Mouse (Mus musculus) cerebellum, postnatal 4 days (tissue): ENCODE results near the gene Btbd6.

Experiments used
- DNase-seq, 2 experiments: peaks; one replicate each; pipeline ENCODE4 v3.0.0; 2022; ENCODE audit warnings: low spot score in 2 of 2, mixed read lengths in 1 of 2

Gene Btbd6

DNA sequence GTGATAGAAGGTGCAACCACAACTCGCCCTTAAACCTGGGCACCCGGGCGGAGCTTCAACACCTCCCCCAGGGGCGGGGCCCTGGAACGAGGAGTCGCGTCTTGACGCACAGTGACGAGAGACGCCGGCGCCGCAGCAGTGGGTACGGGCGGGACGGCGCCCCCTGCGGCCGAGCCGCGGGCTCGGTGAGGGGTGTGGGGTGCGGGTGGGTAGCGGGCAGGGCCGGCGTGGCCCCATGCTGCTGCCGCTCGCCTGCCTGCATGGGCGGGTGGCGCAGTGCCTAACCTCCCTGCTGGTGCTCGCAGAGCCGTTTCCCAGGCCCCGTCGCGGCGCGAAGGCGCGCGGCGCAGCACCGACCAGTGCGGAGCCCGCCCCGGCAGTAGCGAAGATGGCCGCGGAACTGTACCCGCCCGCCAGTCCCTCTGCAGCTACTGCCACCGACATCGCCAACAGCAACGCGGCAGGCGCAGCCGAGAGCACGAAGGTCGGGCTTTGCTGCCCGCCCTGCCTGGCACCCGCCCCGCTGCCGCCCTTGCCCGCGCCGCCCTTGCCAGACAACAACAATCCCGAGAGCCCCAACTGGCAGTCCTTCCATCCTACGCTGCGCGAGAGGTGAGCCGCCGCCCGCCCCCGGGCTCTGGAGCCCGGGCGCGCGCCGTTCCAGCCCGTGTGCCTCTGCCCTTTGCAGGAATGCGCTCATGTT, at the start of gene Btbd6:
TSS of gene Btbd6 (plus strand) at position 112 of the 703 bp plus-strand sequence.
- peak; percentile 79 to 87 for DNase-seq

DNA sequence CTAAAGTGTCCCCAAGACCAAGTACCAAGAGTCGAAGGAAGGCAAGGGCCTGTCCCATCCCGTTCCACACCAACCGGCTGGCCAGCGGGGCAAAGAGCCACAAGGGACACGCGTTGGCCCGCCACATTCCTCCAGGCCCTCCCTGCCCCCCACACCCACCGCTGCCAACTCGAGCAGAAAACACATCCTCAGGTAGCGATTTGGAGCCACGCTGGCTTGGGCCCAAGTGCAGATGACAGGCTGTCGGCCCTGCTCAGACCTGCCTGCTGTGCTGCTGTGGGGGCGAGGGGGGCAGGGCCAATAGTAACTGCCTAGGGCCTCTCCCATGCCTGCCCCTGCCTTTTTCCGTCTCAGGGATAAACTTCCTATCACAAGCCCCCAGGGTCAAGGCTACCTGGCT, 49.0 kb upstream of the Btbd6 start:
- no peak for DNase-seq

DNA sequence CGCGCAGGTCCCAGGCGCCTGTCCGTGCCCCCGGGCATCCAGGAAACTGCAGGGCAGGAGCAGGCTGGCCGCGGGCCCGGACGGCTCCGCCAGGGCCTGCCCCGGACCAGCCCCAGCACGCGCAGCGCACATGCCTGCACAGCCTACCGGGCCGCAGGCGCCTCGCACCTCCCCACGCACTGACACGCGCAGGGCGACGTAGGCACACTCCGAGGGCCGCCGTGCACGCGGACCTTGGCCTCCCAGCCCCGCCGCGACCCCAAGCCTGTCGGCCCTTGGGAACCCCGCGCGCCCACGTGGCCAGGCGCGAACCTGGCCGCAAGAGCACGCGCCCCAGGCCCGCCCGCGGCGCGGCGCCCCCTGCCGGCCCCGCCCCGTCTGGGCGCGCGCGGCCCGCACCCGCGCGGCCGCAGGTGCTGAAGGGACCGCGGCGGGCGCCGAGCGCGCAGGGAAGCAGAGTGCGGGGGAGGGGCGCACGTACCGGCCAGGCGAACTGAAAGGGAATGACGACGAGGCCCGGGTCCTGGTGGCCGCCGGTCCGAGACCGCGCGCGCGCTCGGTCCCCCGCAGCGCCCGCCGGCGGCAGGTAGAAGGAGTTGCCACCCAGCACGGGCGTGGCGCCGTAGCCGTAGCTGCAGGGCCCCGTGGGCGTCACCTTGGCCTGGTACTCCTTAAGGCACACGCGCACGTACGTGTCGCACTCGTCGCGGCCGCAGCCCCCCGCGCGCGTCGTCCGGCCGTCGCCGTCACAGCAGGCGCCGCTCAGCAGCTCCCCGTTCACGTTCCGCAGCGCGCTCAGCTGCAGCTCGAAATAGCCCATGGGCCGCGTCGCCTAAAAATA, 47.7 kb upstream of the Btbd6 start:
- peak in 1 of 2 experiments; percentile 40 for DNase-seq

DNA sequence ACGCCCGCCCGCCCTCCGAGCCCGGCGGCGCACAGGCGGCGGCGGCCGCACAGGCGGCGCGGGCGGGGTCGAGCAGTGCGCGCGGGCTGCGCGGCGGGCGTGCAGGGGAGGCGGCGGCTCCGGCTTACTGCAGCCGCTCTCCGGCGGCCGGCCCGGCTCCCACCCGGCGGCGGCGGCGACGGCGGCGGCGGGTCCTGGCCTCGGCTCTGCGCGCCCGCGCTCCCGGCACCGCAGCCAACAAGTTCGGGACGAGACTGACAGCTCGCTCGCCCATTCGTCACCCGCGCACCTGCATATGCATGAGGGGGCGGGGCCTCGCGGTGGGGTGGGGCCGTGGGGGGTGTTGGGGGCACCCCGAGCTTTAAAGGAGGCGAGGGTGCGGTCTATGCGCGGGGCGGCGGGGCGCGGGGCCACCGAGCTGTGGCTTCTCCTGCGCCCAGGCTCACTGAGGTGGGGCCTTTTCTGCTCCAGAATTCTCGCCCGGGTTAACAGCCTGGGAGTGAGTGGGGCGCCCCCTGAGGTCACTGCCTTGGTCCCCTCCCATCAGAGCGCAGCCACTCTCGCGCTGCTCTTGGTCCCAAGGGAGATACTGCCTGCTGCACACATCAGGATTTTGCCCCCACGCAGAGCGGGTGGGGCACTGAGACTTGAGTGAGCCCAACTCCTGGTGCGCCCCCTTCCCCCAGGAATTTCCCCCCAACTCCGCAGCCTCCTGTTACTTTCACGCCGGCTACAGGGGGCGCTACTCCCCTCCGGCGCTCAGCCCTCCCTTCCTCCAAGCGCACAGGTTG, 46.5 kb upstream of the Btbd6 start, which contains the start of gene Jag2:
TSS of gene Jag2 (minus strand) at position 215 of the 791 bp plus-strand sequence.
- peak; percentile 42 to 54 for DNase-seq

DNA sequence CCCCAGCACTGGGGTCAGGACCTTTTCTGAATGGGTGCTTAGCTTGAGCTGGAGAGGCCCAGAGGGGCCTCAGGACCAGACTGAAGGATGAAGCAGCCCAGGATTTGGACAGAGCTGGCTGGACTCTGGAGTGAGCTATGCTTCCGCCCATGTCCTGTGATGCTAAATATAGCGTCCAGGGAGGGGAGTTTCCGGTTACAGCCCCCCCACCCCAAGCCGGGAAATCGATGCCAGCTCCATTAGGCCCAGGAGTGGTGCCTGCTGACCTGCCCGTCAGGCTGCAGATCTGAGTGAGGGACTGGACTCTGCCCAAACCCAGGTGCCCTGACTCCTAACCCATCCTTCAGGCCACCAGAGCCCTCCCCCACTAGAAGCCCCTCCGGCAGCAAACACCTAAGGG, 43.6 kb upstream of the Btbd6 start:
- no peak for DNase-seq

DNA sequence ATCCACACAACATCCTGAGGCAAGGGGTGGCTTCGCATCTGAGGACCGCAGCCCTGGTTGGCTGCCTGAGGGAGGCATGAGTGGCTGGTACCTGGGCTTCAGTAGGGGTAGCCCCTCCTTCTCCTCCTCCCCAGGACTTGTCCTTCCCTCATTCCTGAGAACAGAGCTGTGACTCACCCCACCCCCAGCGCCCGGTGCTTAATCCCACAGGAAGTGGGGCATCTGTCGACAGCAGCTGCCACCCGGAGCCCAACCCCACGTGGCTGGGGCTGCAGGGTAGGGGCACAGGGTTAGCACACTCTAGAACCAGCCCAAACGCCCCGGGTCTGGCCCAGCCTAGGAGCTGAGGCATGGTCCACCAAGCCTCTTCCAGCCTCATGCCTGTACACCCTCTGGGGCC, 38.4 kb upstream of the Btbd6 start:
- no peak for DNase-seq

DNA sequence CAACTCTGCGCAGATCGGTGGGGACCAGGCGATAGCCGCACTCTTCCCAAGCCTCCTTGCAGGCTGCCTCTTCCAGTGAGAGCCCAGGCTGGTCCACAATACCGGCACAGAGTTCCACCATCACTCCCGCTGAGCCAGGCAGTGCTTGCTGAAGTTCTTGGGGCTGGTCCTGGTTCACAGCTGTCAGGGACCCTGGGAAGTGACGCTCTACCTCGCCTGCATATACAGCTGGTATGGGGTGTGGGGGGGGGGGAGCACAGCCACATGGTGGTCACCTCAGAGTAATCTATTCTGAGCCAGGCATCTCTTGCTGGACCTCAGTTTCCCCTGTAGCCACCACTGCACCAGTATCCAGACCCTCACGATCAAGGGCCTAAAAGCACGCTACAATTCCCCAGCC, 37.9 kb upstream of the Btbd6 start:
- no peak for DNase-seq

DNA sequence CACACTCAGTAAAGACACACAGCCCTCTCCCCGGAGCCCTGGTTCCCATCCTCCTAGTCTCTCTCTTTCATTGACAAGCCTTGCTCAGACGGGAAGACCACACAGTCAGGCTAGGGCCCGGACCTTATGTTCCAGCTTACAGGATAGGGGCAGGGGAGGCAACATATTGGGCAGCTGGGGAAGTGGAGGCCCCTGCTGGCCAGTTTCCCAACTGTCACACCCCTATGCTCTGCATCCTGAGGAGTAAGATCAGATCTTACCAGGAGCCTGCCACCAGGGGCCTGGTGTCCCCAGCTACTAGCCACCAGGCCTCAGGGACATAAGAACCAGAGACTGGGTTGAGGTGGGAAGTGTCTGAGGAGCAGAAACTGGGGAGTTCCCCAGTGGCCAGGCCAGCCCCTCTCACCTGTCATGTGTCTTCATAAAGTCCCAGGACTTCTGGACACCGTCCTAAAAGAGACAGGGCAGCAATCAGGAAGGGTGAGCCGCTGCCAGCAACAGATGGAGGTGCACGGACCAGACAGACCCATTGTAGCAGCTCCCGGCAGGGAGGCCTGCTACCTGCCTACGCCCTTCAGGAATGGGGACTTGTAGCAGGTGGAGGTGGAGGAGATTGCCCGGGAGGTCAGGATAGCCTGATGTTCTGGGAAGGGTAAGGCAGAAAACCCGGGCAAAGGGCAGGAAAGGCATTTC, 37.3 kb upstream of the Btbd6 start:
- DNase-seq = peak in 1 of 2 experiments; percentile 33

DNA sequence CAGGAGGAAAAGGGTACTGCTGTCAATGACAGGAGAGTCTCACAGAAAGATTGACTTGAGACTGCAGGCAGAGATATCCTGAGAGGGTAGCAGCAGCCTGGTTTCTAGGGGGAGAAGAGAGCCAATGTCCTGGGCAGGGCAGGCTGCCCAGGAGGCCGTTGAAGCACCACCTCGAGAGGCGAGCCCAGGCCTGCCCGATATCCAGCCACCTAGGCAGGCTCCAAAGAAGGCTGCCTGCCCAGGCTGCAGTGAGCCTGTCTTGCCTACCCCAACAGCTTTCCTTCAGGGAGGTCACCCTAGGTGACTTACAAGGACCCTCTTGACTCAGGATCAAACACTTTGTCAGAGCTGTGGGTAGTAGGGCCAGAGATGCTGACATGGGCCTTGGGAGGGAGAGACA, 36.0 kb upstream of the Btbd6 start:
- no peak for DNase-seq

DNA sequence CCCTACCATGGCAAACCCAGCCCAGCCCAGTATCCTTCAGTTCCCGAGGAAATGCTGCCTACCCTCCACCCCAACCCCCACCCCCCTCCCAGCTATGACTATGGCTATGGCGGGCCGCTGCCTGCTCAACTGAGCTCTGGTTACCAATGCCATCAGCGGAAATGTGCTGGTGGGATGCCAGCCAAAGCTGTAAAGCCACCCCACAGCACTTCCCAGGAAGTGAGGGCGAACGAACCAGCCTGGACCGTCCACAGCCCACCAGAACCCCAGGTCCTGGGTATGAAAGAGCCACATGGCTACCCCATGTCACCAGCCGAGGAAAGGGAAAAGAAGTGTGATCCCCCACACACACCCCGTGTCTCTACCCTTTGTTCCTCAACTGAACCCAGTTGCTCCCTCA, 35.6 kb upstream of the Btbd6 start:
- DNase-seq = no peak

DNA sequence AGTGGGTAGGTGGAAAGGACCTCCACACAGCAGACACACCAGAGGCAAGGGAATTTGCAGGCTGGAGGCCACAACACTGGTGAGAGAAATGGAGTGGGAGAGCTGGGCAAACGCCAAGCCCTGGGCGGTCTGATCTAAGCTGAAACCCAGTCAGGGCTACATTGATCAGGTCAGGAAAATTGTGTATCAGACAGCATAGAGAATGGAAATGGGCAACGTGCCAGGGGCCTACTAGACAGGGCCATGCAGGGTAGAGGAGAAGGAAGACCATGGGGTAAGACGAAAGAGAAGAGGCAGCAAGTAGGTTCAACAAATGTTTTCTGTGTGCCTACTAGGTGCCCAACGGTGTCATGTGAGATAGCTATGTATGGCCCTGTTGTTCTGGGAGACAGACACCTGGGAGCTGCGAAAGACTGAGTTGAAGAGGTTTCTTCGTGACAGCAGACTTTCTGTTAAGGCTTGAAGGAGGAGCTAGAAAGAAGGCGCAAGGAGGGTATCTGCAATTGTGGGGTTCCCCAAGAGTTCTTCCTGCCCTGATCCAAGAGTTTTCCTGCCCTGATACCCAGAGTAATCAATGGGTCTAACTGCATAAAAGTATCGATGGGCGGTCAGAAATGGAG, 35.0 kb upstream of the Btbd6 start:
- peak in 1 of 2 experiments; percentile 44 for DNase-seq

DNA sequence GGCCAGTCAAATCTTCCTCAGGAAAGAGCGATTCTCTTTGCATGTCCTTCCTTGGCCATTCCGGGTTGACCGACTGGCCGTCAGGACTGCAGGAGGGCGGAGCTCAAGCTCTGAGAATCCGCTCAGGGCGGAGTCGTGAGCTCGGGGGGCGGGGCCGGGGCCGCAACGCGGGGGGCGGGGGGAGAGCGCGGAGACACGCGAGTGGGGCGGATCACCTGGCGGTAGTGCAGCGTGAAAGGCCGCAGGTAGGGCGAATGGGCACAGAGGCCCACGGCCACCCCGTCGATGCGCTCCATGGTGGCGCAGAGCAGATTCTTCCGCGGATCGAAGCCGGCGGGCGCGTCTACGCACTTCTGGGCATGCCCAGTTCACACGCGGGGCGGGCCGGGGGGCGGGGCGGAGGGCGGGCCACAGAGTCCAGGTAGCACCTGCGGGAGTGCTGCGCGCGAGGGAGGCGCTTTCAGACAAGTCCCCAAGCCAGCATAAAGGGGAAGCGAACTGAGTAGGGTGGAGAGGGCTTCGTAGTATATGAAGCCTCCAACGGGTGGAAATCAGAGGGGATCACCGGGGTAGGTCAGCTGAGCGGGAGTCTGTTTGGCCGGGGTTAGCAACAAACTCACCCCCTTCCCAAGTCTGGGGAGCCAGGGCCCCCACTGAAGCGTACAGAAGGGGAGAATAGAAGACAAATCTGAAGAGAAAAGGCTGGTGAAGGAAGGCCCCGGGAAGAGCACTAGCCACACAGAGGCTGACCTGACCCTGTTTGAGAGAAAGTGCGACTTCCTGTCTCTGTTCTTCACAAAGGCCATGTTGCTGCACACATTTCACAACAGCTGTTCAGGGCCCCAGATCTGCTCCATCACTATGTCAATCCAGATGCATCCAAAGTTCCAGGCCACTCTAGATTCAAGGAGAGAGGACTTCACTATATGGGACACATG, 34.2 kb upstream of the Btbd6 start, which contains the start of gene Nudt14:
TSS of gene Nudt14 (minus strand) at position 349 of the 938 bp plus-strand sequence.
- peak in 1 of 2 experiments; percentile 61 for DNase-seq

DNA sequence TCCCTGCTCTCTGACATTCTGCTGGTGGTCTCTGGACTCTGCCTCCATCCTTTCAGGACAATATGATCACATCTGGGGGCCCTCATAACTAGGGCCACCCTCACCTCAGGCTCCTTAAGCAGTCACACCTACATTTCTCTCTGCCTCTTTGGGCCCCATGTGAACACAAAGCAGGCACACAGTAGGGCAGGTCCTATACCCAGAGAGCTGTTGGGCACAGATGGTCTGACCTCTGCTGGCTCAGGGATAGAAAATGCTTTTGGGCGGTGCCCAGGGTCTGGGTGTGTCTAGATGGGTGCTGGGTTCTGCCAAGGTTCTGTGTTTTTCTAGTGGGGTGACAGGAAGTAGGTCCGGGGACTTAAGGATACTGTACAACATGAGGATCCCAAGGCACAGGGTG, 32.6 kb upstream of the Btbd6 start:
- no peak for DNase-seq

DNA sequence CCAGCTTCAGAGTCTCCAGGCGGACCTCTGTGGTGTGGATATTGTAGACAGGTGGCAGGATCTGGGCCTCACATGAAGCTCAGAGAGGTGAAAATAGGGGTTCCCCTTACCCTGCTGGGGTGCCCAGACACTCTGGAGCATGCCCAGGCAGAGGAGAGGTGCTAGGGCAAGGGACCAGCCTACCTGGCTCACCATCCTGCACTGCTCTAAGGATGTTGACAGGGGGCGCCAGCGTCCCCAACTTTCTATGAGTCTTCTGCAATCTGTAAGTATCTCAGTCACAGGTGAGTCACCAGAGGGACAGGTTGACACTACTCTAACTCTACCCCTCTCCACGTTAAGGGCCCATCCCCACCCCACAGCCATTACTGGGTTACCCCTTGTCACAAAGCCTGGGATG, 29.0 kb upstream of the Btbd6 start:
- DNase-seq = no peak

DNA sequence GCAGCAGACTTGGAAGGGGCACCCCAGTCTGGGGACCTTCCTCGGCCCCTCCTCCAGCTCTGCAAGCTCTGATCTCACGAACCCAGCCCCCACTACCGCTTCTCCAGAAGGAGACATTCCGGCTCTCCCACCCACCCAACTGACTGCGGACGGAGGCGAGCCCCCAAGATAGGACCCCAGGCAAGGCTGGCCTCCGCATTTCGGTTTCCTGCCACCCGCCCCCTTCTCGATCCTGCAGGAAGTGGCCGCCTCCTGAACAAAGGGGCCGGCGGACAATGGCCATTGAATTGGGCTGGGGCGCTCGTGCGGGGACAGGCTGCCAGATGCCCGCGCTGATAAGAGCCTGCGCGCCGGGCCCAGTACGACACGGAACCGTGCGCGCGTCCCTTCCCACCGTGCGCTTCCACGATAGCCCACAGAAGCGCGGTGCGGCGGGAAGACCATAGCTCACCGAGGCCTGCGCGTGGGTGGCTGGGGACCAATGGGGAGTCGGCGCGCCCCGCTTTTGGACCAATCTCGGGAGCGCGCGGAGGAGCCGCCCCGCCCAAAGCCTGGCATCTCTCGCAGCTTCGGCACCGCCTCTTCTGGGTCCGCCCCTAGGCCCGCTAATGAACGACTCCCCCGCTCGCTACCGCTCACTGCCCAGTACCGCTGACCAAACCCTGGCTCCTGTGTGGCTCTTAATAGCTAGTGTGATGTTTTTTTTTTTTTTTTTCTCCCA, 26.1 kb upstream of the Btbd6 start:
- DNase-seq = peak; percentile 82 to 92

DNA sequence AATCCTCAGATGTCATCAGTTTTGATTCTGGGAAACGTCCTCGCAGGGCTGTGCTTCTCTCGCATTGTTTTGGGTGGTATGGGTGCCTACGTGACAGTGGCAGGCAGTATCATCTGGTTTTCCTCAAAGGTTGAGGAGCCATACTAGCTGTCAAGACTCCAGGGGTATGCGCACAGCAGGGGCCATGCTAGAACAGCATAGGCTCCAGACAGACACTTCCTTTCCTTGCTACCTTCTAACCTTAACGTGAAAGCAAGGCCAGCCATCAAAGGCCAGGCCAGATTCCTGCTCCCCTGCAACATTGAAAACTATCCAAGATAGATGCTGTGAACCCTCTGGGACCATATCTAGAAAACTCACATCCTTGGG, 25.5 kb upstream of the Btbd6 start:
- DNase-seq = no peak

DNA sequence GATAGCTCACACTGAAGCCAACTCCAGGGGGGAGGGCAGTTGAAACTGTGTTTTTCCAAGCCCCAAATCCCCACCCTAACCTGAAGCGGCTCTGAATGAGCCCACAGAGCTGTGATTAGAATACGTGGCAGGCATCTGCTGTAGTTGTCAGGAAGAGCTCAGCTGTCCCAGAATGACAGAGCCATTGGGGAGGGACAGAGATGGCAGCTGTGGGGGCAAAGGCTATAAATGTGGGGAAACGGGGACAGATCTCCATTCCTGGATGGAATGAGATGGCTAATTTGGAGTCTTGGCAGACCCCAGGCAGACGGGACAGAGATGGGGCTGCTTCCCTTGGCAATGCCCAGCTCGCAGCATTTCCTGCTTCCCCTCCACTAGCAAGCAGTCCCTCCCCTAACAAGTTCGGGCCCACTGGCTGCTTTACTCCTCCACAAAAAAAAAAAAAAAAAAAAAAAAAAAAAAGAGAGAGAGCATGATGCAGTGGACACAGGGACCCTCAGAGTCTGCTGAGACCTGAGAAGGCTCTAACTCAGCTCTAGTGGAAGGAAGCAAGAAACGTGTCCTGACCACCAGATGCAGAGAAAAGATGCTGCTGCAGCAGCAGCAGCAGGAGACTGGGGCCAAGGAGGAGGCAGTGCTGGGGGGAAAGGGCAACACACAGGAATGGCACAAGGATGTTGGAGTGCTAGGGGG, 25.0 kb upstream of the Btbd6 start:
- DNase-seq = no peak

DNA sequence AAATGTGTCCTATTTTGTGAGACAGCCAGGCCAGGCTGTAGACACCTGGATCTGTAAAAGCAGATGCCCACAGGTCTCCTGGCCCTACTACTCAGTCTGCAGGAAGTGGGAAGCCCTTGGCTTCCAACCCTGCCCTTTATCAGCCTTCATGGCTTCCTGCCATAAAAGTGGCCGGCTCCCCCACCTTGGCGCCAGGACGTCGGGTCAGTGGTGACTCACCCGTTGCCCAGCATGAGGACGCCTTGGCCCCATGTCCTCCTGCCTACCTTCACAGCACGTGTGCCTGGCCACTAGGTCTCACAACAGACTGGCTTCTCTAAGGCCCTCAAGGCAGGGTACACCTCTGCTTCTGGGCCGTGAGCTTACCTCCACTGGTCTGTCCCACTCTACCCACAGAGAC, 23.8 kb upstream of the Btbd6 start:
- DNase-seq = no peak
